Mouse (Mus musculus): Measurements from ENCODE around the gene Prpf38a.
A peak's percentile ranks its signal among the peaks of the same experiment; 100 is the strongest.

Prpf38a gene

GRCm38 (mm10) chr4:108578840-108579742 lies at the start of gene Prpf38a, which contains the start of gene Orc1:
Prpf38a (minus strand) TSS chr4:108579336.
Orc1 (plus strand) TSS chr4:108579423.
- DNase-seq = peak; percentile 98

- DNase-seq = no peak
These were observed 47.9 kb upstream of the Prpf38a start for GRCm38 (mm10) chr4:108627066-108627465.

- DNase-seq = peak; percentile 33
These were observed 42.4 kb upstream of the Prpf38a start for GRCm38 (mm10) chr4:108621504-108621903.

GRCm38 (mm10) chr4:108620536-108620935 lies 41.4 kb upstream of the Prpf38a start:
- peak; percentile 10 for DNase-seq

- peak; percentile 94 for DNase-seq
These were observed 40.6 kb upstream of the Prpf38a start, which contains the start of gene Cc2d1b for GRCm38 (mm10) chr4:108619587-108620341. Cc2d1b (plus strand) TSS chr4:108619940.

GRCm38 (mm10) chr4:108619165-108619564 lies 40.0 kb upstream of the Prpf38a start:
- peak; percentile 26 for DNase-seq

GRCm38 (mm10) chr4:108618586-108618985 lies 39.5 kb upstream of the Prpf38a start:
- no peak for DNase-seq

- no peak for DNase-seq
These were observed 31.8 kb upstream of the Prpf38a start for GRCm38 (mm10) chr4:108610935-108611334.

- DNase-seq = no peak
These were observed 29.5 kb upstream of the Prpf38a start for GRCm38 (mm10) chr4:108608651-108609050.

GRCm38 (mm10) chr4:108601870-108602269 lies 22.7 kb upstream of the Prpf38a start:
- DNase-seq = no peak

GRCm38 (mm10) chr4:108598306-108598705 lies 19.2 kb upstream of the Prpf38a start:
- no peak for DNase-seq

GRCm38 (mm10) chr4:108595785-108596184 lies 16.6 kb upstream of the Prpf38a start:
- DNase-seq = no peak

GRCm38 (mm10) chr4:108593376-108593775 lies 14.2 kb upstream of the Prpf38a start:
- DNase-seq = no peak

- DNase-seq = no peak
These were observed 741 bp upstream of the Prpf38a start for GRCm38 (mm10) chr4:108579743-108580411.

GRCm38 (mm10) chr4:108572644-108573043 lies 6.5 kb downstream of the Prpf38a start:
- no peak for DNase-seq

- DNase-seq = no peak
These were observed 14.1 kb downstream of the Prpf38a start for GRCm38 (mm10) chr4:108565026-108565425.

GRCm38 (mm10) chr4:108539701-108540100 lies 39.4 kb downstream of the Prpf38a start:
- DNase-seq = no peak
